Mouse (Mus musculus) right cerebral cortex, postnatal 36 days (tissue): ENCODE measurements around the gene Guk1.
A peak's percentile ranks its signal among the peaks of the same experiment; 100 is the strongest.

Experiments
- DNase-seq, 2 experiments: peaks; one replicate each; pipeline ENCODE4 v3.0.0; 2022; ENCODE audit warnings: low spot score in 2 of 2, mixed read lengths in 1 of 2

Gene Guk1

DNA sequence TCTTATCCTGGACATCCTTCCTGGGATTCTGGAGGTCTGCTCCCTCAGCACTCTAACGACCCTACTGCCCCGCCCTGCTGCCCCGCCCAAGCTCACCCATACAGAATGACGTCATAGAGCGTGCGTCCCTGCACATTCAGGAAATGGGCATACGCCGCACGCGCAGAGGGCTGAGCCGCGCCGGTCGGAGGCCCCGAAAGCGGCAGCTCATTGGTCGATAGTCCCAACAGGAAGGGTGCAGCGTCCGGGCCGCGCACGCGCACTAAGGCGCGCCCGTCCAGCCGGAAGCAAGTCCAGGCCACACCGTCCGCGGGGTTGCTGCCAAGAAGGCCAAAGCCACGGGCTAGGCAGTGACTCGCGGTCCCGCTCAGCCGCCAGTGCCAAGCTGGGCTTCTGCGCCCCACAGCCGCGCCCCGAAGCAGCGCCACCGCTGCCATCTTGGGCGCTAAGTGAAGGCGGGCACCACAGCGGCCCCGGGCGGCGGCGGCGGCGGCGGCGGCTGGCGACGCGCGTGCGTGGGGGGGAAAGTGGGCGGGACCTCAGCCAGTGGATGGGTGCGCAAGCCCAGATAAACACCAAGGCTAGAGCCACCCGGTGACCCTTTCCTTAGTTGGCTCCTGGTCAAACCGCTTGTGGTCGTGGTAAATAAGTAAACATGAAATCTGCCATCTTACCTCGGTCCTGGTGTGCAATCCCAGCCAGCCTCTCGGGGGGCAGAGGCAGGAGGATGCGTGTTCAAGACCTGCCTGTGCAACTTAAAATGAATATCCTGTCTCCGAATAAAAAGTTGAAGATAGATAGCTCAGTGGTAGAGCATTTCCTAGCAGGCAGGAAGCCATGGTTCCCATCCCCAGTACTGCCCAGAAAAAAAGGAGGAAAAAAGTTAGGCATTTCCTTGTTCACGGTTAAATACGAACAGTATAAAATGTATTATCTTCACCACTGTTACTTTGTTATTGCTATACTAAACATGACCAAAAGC lies 28.5 kb downstream of the Guk1 start, which contains the start of gene Iba57:
Gene Iba57, minus strand, starts transcription at position 485 of the 982 bp plus-strand sequence.
- peak; percentile 99 to 100 for DNase-seq

DNA sequence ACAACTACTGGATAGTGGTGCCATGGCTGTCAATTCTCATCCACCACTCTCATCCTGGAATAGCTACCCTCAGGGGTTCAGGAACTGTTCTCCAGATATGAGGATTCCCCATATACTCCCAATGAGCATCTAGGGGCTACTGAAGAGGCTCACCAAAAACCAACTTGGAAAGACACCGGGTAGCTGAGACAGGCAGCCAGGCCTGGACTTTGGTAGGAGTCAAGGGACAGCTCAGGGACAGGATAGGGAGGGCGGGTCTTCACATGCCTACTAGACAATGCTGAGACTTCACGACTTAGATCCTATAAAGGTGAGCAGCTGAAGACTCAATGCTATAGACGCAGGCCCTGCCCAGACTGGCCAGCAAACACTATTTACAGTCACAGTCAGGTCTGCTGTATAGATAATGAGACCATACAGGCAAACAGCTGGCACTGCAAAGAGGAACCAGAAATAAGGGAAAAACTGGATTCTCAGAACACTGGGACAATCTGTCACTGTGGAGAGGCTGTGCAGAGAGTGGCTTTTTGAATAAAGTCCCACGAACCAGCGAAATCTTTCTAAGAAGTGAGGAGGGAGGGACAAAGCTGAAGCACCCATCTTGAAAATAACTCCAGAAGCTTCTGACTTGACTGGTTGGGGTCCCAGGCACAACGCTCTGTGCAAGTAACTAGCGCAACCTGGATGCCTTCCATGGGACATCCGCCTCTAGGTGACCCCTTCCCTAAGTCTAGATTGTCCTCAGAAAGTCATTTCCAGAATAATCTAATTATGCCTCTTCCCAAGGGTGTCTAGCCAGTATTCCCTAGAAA lies 29.4 kb downstream of the Guk1 start:
- no peak for DNase-seq

DNA sequence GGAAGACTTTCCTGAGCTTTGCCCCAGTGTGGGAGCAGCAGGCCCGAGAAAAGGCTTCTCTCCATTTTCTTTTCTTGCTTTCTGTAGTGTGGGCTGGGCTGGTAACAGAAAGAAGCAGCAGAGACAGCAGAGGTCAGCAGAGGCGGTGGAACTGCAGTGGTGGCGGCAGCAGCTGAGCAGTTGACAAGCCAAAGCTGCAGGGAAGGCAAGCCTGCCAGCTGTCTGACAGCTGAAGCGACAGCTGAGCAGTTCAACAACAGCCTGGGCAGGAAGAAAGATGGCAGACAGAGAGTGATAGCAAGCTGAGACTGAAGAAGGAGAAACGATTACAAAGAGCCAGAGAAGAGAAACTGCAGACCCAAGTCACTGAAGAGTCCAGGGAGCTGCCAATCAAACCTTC lies 30.6 kb downstream of the Guk1 start:
- DNase-seq = no peak

DNA sequence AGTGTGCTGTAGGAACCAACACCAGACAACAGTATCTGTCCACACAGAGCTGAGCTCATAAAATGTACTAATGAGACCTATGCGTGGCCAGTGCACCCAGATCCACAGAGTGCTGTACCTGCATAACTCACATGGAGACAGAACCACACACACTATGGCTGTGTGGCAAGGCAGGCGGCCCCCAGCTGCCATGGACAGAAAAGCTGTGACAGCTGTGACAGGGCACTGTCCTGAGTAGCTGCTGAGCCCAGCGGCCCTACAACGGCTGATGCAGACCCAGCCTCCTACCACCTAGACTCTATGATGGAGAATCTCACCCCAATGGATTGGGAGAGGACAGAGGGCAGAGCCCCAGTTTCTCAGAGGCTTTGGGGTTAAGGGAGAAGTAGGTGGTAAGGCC lies 32.5 kb downstream of the Guk1 start:
- no peak for DNase-seq

DNA sequence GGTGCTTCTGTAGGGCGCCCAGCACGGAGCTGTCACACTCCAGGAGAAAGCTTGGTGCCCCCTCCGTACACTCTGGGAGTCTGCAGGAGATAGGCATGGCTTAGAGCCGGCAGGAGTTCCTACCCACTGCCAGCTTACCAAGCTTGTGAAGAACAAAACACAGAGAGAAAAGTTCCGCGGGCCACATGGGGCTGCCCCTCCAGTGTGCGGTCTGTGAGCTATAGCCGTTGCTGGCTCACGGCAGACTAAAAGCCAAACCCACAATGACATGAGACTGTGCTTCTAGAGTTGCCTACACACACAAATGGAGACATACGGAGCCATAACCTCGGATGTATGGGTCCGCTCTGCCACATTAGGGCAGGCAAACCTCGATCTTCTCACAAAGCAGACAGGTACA lies 32.9 kb downstream of the Guk1 start:
- no peak for DNase-seq

DNA sequence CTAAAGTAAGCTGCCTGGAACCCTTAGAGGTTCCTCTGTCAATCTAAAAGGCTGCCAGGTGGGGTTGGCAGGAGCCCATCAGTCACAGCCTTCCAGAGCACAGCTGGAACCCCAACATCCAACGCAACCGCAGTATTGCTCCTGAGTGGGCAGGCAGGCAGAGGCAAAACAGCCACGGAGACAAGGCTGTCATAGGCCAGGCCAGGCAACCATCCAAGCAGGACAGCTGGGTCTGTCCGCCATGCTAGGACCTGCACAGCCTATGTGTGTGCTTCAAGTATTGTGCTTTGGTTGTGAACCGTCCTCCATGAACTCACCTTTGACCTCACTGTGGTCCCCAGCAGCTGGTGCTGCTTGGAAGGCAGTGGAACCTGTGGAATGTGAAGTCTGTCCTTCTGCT lies 36.1 kb downstream of the Guk1 start:
- DNase-seq = no peak

DNA sequence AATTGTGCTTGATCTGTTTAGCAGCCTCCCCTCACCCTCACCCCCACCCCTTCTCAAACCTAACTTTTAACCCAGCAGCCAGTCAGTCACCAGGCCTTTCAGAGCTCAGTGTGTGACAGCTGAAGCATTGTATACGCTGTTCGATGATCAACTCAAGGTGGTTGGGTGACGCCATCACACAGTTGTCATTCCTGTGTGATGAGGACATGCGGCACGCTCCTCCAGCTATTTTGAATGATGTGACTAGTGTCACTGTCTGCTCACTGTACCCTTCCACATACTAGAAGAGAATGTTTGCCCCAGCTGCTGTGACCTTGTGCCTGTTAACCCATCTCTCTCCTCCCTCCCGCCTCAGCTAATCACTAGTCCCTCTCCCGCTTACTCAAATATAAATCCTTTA lies 37.8 kb downstream of the Guk1 start:
- no peak for DNase-seq

DNA sequence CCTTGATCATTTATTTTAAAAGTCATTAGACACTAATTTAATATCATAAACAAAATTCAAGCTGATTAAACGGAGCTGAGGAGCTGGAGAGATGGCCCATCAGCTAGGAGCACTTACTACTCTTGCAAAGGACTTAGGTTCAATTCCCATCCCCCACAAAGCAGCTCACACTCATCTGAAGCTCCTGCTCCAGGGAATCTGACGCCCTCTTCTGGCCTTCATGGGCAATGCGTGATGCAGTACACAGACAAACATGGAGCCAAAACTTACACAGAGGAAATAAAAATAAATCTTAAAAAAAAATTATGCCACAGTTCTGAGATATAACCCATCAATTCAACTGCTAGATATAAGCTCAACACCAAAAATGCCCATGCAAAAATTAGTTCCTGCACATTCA lies 40.3 kb downstream of the Guk1 start:
- no peak for DNase-seq

DNA sequence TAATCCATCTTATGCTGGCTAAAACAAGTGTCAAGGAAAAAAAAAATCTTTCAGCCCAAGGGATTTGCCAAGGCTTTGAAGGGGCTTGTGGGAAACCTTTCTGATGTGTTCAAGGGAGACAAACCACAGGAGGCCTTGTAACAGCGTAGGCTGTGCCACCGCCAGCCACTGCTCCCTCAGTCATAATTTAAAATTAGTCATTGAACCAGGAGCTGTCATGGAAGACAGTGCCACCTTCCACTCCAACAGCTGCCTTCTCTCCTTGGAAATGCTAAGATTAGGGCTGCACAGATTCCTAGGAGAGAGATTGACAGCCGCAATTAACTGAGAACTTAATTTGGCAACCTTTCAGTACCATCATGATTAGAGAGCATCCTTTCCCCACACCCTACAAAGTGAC lies 42.7 kb downstream of the Guk1 start:
- no peak for DNase-seq

DNA sequence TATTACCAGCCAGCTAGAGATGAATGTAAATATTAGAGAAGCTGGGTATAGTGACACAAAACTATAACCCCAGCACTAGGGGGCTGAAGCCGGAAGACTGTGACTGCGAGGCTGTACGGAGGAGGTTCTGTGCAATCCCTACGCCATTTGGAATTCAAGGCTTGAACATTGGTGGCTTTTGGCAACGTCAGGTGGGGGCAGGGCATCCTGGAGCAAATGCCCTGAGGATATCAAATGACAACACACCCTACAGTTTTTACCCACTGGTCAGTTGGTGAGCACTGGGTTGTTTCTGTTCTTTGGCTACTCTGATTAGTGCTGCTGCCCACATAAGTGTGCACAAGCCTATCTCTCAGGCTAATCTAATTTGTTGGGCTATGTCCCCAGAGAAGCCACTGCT lies 49.0 kb downstream of the Guk1 start:
- no peak for DNase-seq

DNA sequence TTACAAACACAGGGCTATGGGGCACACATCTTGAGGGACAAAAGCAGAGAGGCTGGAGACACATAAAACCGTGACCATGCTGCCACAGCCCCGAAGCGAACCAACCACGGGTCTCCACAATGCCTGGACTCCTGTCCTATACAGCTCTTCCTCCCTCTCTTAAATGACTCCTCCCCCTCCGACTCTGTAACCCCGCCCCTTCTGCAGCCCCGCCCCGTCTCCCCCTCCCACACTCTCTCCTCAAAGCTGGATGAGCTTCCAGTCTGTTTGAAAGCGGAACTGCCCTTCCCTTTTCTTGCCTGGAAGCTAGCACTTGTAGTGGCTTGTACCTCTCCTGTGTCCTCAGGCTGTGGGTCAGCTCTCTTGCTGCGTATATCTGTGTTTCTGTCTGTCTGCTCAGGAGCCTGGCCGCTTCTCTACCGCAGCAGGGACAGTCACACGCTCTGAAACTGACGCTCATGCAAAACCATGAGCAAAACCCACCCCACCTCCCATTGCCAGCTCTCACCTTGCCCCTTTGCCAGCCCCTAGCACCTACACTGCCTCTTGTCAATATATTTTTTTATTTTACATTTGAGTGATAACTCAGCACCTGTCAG lies 50.1 kb downstream of the Guk1 start:
- DNase-seq = no peak

DNA sequence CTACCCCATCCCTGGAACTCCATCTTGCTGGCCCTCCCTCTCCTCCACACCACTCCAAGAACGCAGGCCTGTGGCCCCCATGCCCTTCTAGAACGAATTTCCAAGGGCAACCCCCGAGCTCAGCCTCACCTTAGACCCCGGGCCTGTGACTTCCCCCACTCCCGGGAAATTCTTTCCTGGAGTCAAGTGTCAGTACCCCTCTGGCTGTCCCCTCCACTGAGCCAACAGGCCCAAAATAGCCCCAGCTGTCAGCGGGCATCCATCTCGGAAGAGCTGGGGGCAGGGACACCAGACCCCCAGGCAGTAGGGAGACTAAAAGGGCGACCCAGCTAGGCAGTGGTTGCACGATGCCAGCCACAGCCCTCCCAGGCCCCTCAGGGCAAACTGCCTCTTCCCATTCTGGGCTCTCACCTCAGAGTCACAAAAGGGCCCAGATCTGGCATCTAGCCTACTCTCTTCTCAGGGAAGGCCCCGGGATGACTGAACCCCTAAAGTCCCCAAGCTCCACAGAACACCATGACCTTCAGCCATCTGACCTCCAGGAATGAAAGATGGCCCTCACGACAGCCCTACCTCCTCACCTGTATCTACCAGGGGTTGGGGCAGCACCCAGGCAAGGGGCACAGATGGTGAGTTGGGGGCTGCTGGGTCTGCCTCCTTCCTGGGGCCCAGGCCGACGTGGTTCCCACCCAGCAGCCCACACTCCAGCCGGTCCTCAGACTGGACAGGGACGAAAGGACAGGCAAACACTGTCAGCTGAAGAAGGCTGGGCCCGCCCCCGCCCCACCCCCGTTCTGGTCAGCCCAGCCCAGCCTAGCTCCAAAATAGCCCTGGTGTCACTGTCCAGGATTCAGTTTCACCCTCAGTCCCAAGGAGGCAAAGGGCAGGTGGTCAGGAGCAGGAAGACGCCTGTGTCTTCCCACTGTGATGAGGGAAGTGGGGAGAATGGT lies 53.2 kb downstream of the Guk1 start:
- DNase-seq = no peak

DNA sequence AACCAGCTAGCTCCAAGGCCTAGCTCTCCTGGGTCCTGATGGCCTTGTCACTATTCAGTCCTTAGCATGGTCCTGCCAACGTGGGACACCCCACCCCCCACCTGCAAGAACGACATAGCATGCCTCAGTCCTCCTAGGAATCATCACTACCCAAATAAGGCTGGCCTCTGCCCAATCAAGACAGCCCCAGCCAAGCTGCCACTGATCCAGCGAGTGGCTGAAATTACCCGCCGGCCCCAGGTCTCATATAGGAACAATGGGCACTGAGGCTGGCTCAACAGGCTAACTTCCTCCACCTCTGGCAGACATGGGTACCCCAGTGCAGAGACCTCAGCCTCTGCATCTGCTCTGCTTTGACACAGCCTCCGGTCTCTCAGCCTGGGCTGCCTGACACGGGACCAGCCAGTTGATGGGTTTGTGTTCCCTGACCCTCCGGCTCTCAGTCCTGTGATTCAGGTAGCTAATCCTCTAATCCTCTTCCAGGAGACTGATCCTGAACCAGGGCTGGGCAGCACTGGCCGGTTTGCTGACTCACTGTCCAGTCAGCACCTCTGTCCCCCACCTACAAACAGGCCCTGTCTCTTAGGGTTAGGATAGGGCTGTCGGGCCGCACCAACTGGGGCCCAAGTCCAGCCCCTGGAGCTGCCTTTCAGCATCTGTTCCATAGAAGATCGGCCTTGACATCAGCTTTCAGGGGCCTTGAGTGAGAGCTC lies 54.9 kb downstream of the Guk1 start:
- DNase-seq = no peak

DNA sequence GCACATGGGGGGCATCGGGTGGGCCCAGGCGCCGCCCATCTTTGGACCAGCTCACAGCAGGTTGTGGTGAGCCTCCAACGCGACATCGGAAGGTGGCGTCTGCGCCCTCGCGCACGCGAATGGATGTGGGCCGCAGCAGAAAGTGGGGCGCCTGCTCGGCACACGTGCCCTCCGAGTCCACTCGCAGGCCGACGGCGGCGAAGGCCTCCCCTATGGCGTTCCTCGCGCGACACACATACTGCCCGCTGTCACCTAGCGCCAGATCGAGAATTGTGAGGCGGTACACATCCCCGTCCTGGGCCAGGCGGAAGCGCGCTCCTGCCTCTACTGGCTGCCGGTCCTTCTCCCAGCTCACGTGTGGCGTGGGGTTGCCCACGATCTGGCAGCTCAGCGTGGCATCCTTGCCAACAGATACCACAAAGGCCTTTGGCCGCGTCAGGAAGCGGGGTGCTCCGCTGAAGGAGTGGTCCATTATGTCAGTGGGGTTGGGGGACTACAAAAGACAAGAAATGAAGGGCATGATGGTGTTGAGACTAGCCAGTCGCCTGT lies 56.0 kb downstream of the Guk1 start, which contains the start of gene Obscn:
Gene Obscn, minus strand, starts transcription at position 499 of the 549 bp plus-strand sequence.
- no peak for DNase-seq

DNA sequence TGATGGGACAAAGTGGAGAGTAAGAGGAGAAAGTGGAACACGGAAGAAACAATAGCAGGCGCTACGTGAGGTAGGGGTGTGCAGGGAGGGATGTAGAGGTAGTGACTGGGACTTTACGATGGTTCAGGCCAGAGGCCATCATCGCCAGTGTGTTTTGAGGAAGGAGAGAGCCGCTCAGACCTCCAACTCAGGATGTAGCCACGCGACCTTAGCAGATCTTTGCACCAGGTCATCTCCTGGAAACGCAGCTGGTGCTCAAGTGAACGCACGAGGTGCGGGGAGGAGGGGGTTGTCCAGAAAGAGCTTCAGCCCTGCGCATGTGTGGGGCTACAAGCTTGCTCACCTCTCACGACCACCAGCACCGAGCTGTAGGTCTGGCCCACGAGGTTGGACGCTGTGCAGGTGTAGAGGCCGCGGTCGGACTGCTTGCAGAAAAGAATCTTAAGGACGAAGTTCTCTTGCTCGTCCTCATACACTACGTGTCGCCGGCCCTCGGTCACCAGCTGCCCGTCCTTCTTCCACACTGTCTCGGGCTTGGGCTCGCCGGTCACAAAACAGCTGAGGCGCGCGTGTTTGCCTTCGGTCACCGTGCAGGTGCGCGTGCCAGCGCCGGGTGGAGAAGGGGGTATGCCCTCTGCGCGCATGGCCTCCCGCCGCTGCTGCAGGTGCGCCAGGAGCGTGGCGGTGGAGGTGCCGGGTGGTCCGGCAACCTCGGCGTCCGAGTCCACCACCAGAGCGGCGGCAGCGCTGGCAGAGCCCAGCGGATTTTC lies 56.8 kb downstream of the Guk1 start:
- DNase-seq = no peak

DNA sequence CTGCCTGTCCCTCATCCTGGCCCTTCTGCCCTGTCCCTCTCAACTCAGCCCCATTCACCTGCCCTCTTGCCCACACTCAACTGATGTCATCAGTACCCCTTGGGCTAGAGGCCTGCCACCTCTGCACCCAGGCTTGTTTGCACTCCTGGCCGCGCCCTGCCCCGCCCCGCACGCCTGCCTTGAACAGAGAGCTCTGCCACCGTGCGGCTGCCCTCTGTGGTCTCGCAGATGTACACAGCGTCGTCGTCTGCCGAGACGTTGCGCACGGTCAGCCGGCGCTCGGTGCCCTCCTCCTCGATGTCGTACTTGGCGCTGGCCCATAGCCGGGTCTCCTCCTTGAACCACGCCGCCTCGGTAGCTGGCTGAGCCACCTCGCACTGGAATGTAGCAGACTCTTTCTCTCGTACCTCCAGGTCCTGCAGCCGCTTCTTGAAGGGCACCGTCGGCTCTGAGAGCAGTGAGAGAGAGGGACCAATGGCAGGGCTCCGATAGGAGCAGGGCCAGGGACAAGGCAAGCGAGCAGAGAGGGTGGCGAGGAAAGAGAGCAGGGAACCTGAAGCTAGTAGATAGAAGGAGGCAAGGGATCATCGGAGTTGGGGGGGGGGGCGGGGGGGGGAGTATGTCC lies 57.5 kb downstream of the Guk1 start:
- DNase-seq = no peak
